Mouse (Mus musculus) spleen, adult 2 months (tissue): ENCODE results near the gene Fbf1. TPM values are rescaled to one million over a fixed set of nuclear protein-coding genes. Genes with fewer than 3 reads are reported as not detected.
A peak's percentile ranks its signal among the peaks of the same experiment; 100 is the strongest.
"Not testable (repeated sequence)": the region's sequence is repeated elsewhere in the genome, so short reads cannot be mapped to it uniquely, and the experiment has no call there.

Experiments used
- DNase-seq, 2 experiments: peaks; one replicate each; pipeline versions ENCODE4 v3.0.0 to v3.0.0-alpha.2; 2012 to 2021; ENCODE audit warnings: low spot score in 2 of 2, low read depth in 1 of 2
- H3K27ac ChIP-seq: fragments of 200-500 bp; 2 replicates; pipeline ENCODE4 v1.5.1; 2012; ENCODE audit warnings: low read length, inconsistent platforms; ENCODE audit not compliant: insufficient read depth
- H3K27me3 ChIP-seq: fragments of 200-500 bp; 2 replicates; pipeline ENCODE4 v1.6.1; 2012; ENCODE audit warnings: mild to moderate bottlenecking, moderate library complexity, low read length, inconsistent platforms; ENCODE audit not compliant: control insufficient read depth, insufficient read depth
- H3K36me3 ChIP-seq: fragments of 200-500 bp; 2 replicates; pipeline ENCODE4 v1.6.1; 2012; ENCODE audit warnings: mild to moderate bottlenecking, low read length, inconsistent platforms; ENCODE audit not compliant: control insufficient read depth, insufficient read depth
- H3K4me1 ChIP-seq: fragments of 200-500 bp; 2 replicates; pipeline ENCODE4 v1.6.1; 2011; ENCODE audit warnings: inconsistent platforms; ENCODE audit not compliant: control insufficient read depth, insufficient read depth, insufficient read length
- H3K4me3 ChIP-seq: fragments of 200-500 bp; 2 replicates; pipeline ENCODE4 v1.5.1; 2011; ENCODE audit warnings: mild to moderate bottlenecking, inconsistent platforms; ENCODE audit not compliant: insufficient read depth, insufficient read length; ENCODE audit errors: extremely low read depth
- CTCF ChIP-seq: fragments of 200-500 bp; IDR thresholded peaks from 2 replicates; pipeline ENCODE4 v1.5.1; 2011; ENCODE audit warnings: mild to moderate bottlenecking, inconsistent platforms; ENCODE audit not compliant: insufficient read depth, insufficient read length, insufficient replicate concordance; ENCODE audit errors: extremely low read depth
- POLR2A ChIP-seq: fragments of 200-500 bp; IDR thresholded peaks from 2 replicates; pipeline ENCODE4 v1.6.1; 2011; ENCODE audit warnings: low read depth, low read length, inconsistent platforms
- WGBS: fragments of 180-500 bp; shearing (Covaris S2); methylation state at CpG from one replicate; pipeline ENCODE4 v1.1.7; 2018; 5-methylcytosine and 5-hydroxymethylcytosine counted together
- polyA plus RNA-seq: library from polyadenylated mRNA; depleted of rRNA; stranded (reverse); fragments of >200 nt; gene quantifications from 2 replicates; pipeline ENCODE4 v1.2.3, GENCODE M21; 2012; rRNA removed

The Fbf1 gene
- polyA plus RNA-seq, 1 experiment, result 13.3 TPM

- TF ChIP-seq POLR2A (no peak), CTCF (peak; percentile 4; the same call in 1 of the 2 replicates)
- DNase-seq, result no peak
- Histone ChIP-seq H3K27ac (no peak overlapping the region), H3K27me3 (no peaks in the 10 kb centered on the region), H3K4me3 (no peak overlapping the region), H3K36me3 (no peaks in the 10 kb centered on the region), H3K4me1 (peaks cover 1% of the 10 kb centered on the region; the same call in 1 of the 2 replicates)
- WGBS, result 63% methylated on average over 5 of the region's 5 CpGs
Observed at GRCm38 (mm10) chr11:116096213-116097108, 71.5 kb downstream of the Fbf1 start.

- Histone ChIP-seq H3K4me3 (no peak overlapping the region), H3K27ac (no peak overlapping the region), H3K27me3 (no peaks in the 10 kb centered on the region), H3K36me3 (no peaks in the 10 kb centered on the region), H3K4me1 (no peaks in the 10 kb centered on the region)
- no peak for TF ChIP-seq CTCF
- TF ChIP-seq POLR2A, result no peak
- 27% methylated on average over 3 of the region's 3 CpGs for WGBS
- DNase-seq, result no peak
Observed at GRCm38 (mm10) chr11:116095573-116095972, 72.4 kb downstream of the Fbf1 start.

- H3K27me3 ChIP-seq, result no peaks in the 10 kb centered on the region
- no peaks in the 10 kb centered on the region for H3K4me1 ChIP-seq
- peak overlapping the region; percentile 63 for H3K27ac ChIP-seq
- no peak for TF ChIP-seq POLR2A
- no peak for TF ChIP-seq CTCF
- H3K36me3 ChIP-seq, result no peaks in the 10 kb centered on the region
- WGBS, result 31% methylated on average over 16 of the region's 16 CpGs
- H3K4me3 ChIP-seq, result no peak overlapping the region
- DNase-seq, result no peak
Observed at GRCm38 (mm10) chr11:116093771-116094565, 74.0 kb downstream of the Fbf1 start.

GRCm38 (mm10) chr11:116092959-116093358, 75.0 kb downstream of the Fbf1 start:
- H3K4me1 ChIP-seq, H3K4me3 ChIP-seq, DNase-seq, H3K36me3 ChIP-seq, H3K27me3 ChIP-seq, H3K27ac ChIP-seq: not testable (repeated sequence)
- 88% methylated on average over 6 of the region's 6 CpGs for WGBS

Other genes starting within 250 kb of the Fbf1 start
- gene Sap30bp, start 234.9 kb downstream of the Fbf1 start, polyA plus RNA-seq, result 19.9 and 26.7 TPM in 2 replicates
- 28.7 and 32.1 TPM in 2 replicates for gene Recql5, start 234.7 kb downstream of the Fbf1 start, polyA plus RNA-seq
- 2.5 and 2.8 TPM in 2 replicates for gene Itgb4, start 193.5 kb downstream of the Fbf1 start, polyA plus RNA-seq
- 30.8 and 39.4 TPM in 2 replicates for gene Galk1, start 155.4 kb downstream of the Fbf1 start, polyA plus RNA-seq
- gene H3f3b, start 140.2 kb downstream of the Fbf1 start, polyA plus RNA-seq, result 161 and 200 TPM in 2 replicates
- gene Unk, start 137.8 kb downstream of the Fbf1 start, polyA plus RNA-seq, result 37.9 and 64.9 TPM in 2 replicates
- 49.4 and 65.0 TPM in 2 replicates for gene Unc13d, start 90.2 kb downstream of the Fbf1 start, polyA plus RNA-seq
- 135 and 162 TPM in 2 replicates for gene Wbp2, start 81.2 kb downstream of the Fbf1 start, polyA plus RNA-seq
- 19.4 and 26.1 TPM in 2 replicates for gene Trim47, start 41.0 kb downstream of the Fbf1 start, polyA plus RNA-seq
- gene Trim65, start 37.0 kb downstream of the Fbf1 start, polyA plus RNA-seq, result 23.7 and 26.0 TPM in 2 replicates
- gene Mrpl38, start 29.3 kb downstream of the Fbf1 start, polyA plus RNA-seq, result 37.3 and 40.3 TPM in 2 replicates
- 18.3 and 24.0 TPM in 2 replicates for gene Ten1, start 30.7 kb upstream of the Fbf1 start, polyA plus RNA-seq
- gene Acox1, start 30.9 kb upstream of the Fbf1 start, polyA plus RNA-seq, result 12.9 TPM in 2 replicates
- gene Evpl, start 69.9 kb upstream of the Fbf1 start, polyA plus RNA-seq, result 0.07 and 0.18 TPM in 2 replicates
- 25.4 and 27.0 TPM in 2 replicates for gene Srp68, start 106.1 kb upstream of the Fbf1 start, polyA plus RNA-seq
- 0.08 TPM in 1 of 2 replicates, not detected in the other for gene Galr2, start 112.8 kb upstream of the Fbf1 start, polyA plus RNA-seq
- gene Exoc7, start 139.1 kb upstream of the Fbf1 start, polyA plus RNA-seq, result 20.2 and 21.8 TPM in 2 replicates
- 0.47 and 0.59 TPM in 2 replicates for gene Foxj1, start 167.2 kb upstream of the Fbf1 start, polyA plus RNA-seq
- gene Rnf157, start 244.9 kb upstream of the Fbf1 start, polyA plus RNA-seq, result 10.7 and 16.2 TPM in 2 replicates